Mouse (Mus musculus) CD4-positive, CD25-positive, alpha-beta regulatory T cell, adult 2 months (primary cell): Measurements from ENCODE around the gene Olfr97.
"Not testable (repeated sequence)": the region's sequence is repeated elsewhere in the genome, so short reads cannot be mapped to it uniquely, and the experiment has no call there.

Source experiments
- DNase-seq: peaks from one replicate; pipeline ENCODE4 v3.0.0-alpha.2; 2012; ENCODE audit warnings: low read depth, low spot score

Olfr97 gene

GRCm38 (mm10) chr17:37237230-37237629 is at the start of gene Olfr97:
Gene Olfr97, minus strand, starts transcription at chr17:37237330.
- not testable (repeated sequence) for DNase-seq

- no peak for DNase-seq
Measured at GRCm38 (mm10) chr17:37283360-37283759, 46.2 kb upstream of the Olfr97 start, which contains the start of gene Olfr99. Gene Olfr99, minus strand, starts transcription at chr17:37283460.

- DNase-seq: no peak
Measured at GRCm38 (mm10) chr17:37280331-37280730, 43.2 kb upstream of the Olfr97 start.

GRCm38 (mm10) chr17:37276573-37276972 is 39.4 kb upstream of the Olfr97 start:
- DNase-seq: no peak

- DNase-seq: no peak
Measured at GRCm38 (mm10) chr17:37275626-37276248, 38.6 kb upstream of the Olfr97 start.

GRCm38 (mm10) chr17:37270702-37271092 is 33.6 kb upstream of the Olfr97 start:
- peak; percentile 90 for DNase-seq

- DNase-seq: peak; percentile 95
Measured at GRCm38 (mm10) chr17:37270058-37270701, 33.0 kb upstream of the Olfr97 start, which contains the start of gene H2-M3. Gene H2-M3, plus strand, starts transcription at chr17:37270220.

GRCm38 (mm10) chr17:37263626-37264025 is 26.5 kb upstream of the Olfr97 start, which contains the start of gene Olfr98:
Gene Olfr98, minus strand, starts transcription at chr17:37263749.
- no peak for DNase-seq

- DNase-seq: peak; percentile 77
Measured at GRCm38 (mm10) chr17:37250544-37250943, 13.4 kb upstream of the Olfr97 start.

- DNase-seq: no peak
Measured at GRCm38 (mm10) chr17:37249460-37249859, 12.3 kb upstream of the Olfr97 start.

GRCm38 (mm10) chr17:37246715-37247114 is 9.6 kb upstream of the Olfr97 start:
- peak; percentile 83 for DNase-seq

- no peak for DNase-seq
Measured at GRCm38 (mm10) chr17:37242198-37242597, 5.1 kb upstream of the Olfr97 start.

GRCm38 (mm10) chr17:37221879-37222278 is 15.3 kb downstream of the Olfr97 start:
- no peak for DNase-seq

- DNase-seq: no peak
Measured at GRCm38 (mm10) chr17:37219846-37220245, 17.3 kb downstream of the Olfr97 start, which contains the start of gene Olfr96. Gene Olfr96, plus strand, starts transcription at chr17:37220146.

- DNase-seq: no peak
Measured at GRCm38 (mm10) chr17:37218486-37218885, 18.6 kb downstream of the Olfr97 start.

GRCm38 (mm10) chr17:37213018-37213417 is 24.1 kb downstream of the Olfr97 start, which contains the start of gene Olfr95:
Gene Olfr95, minus strand, starts transcription at chr17:37213118.
- no peak for DNase-seq

- no peak for DNase-seq
Measured at GRCm38 (mm10) chr17:37210884-37211768, 26.0 kb downstream of the Olfr97 start.

- DNase-seq: no peak
Measured at GRCm38 (mm10) chr17:37203917-37204236, 33.3 kb downstream of the Olfr97 start.

GRCm38 (mm10) chr17:37203206-37203916 is 33.8 kb downstream of the Olfr97 start:
- DNase-seq: peak; percentile 84

- no peak for DNase-seq
Measured at GRCm38 (mm10) chr17:37200894-37201293, 36.2 kb downstream of the Olfr97 start, which contains the start of gene Olfr94. Gene Olfr94, minus strand, starts transcription at chr17:37200994.
